Mouse (Mus musculus): ENCODE results near the gene Mgat4a.

Mgat4a gene

DNA sequence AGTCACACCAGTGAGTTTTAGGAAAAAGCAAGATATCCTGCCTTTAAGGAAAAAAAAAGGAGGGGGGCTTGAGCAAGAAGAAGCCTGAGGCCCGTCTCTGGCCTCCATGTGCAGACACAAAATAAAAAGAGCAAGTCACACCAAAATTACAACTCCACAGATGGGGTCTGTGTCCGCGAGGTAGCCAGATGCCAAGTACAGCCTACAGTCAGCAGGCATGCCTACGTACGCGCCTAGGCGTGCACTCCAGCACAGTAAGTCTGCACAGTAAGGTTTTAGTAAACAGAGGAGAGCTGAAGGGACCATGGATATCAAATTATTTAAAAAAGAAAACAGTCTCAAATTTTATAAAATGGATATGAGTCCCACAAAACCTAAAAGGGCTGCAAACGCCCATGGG lies 89.5 kb downstream of the Mgat4a start:
- no peak for DNase-seq

DNA sequence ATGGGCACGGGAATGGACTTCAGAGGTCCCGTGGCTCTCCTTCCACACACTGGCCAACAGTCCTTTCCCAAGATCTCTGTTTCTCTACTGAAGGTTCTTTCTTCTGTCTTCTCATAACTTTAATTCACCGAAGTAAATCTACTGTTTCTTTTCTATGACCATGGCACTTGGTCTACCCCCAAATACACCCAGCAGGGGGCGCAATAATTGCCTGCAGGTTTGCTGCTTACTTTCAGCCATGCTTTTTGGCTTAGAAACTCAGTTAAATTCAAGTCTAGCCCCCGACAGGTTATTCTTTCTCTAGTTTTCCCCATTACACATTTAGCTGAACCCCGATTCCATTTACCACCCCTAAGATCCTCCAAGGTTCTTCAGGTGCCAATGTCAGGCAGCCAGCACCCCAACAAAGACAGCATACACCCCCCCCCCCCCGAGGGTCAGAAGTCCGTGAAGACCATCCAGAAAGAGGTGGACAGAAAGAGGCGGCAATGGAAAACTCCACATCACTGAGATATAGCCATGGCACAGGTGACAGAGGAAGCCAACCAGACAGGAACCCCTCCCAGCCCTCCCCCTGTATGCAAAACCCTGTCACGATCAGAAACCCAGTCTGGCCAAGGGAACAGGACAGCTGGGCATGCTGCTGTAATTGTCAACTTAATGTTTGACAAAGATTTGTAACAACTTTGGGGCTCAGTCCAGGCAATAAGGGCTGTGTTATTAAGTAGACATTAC lies 92.3 kb downstream of the Mgat4a start:
- peak; percentile 35 for DNase-seq

DNA sequence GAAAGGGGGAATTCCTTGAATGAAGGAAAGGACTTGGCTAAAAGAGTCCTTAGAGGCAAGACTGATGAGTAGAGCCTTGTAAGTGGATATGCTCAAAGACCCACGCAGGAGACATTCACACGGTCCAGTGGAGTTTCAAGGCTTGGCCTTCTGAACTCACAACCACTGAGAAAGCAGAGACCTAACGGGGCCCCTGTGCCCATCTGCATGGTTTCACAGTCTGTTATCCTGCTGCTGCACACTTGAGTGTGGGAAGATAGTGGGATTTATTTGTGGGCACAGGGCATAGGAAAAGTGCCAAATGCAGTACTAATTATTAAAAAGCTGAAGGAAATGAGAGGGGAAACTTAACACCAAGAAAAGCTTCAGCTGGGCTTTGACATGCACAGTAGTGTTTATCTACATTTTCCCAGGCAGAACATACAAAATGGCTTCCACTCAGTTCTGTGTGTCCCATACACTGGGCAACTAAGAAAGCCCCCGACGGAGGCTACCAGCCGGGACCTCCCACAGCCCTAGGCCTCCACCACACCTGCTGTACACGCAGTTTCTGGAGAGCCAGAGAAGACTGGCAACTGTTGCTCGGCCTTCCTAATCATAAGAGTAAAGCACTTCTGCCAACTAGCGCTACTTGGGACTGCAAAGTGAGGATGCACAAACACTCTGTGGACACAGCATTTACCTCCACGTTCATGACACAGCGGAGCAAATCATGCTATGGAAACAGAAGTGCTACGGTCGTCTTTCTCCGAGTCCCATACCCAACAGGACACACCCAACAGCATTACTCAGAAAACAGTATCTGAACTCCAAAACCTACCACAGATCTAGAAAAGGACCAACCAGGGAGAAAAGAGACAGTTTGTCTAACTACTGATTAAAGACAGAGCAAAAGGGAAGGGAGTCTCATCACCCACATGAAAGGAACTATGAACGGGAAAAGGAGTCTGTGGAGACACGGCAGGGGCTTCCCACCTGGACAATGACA lies 97.7 kb downstream of the Mgat4a start:
- DNase-seq, result no peak

DNA sequence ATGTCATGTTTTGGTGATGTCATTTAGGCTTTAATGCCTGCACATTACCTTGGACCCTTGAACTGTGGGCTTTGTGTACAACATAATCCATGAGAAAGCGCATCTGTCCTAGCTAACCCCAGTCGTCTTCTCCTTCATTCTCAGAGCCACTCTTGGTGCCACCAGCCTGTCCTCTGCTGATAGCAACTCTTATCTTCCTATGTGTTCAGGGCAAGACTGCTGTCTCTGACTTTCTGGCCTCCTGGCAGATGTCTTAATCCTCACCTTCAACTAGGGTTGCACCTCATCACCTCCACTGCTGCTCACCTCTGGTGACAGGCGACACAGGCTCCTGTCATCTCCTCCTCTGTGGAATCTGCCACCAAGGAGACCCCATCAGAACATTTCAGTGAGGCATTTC lies 104.4 kb downstream of the Mgat4a start:
- DNase-seq, result no peak

DNA sequence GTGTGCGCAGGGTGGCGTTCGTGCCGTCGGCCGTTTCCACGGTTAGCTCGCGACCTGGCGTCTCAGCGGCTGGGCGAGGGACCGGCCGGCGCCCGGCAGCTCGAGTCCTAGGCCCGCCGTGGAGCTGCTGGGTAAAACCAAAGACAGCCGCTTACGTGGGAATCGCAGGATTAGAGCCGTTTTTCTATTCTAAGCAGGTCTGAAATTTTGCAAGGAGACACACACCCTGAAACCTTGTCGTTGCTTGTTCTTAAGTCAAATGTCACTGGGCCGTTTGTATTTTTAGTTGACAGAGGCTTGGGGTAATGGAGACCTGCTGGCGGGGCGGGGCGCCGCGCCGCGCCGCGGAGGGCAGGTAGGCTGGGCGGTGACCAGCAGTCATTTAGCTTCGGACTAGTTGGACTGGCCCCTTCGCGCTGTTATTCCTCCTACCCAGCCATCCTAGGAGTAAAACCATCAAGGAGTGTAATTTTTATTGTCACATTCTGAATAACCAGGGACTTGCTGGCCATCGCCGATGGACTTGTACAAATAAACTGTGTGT lies 110.4 kb downstream of the Mgat4a start:
- DNase-seq, result no peak

DNA sequence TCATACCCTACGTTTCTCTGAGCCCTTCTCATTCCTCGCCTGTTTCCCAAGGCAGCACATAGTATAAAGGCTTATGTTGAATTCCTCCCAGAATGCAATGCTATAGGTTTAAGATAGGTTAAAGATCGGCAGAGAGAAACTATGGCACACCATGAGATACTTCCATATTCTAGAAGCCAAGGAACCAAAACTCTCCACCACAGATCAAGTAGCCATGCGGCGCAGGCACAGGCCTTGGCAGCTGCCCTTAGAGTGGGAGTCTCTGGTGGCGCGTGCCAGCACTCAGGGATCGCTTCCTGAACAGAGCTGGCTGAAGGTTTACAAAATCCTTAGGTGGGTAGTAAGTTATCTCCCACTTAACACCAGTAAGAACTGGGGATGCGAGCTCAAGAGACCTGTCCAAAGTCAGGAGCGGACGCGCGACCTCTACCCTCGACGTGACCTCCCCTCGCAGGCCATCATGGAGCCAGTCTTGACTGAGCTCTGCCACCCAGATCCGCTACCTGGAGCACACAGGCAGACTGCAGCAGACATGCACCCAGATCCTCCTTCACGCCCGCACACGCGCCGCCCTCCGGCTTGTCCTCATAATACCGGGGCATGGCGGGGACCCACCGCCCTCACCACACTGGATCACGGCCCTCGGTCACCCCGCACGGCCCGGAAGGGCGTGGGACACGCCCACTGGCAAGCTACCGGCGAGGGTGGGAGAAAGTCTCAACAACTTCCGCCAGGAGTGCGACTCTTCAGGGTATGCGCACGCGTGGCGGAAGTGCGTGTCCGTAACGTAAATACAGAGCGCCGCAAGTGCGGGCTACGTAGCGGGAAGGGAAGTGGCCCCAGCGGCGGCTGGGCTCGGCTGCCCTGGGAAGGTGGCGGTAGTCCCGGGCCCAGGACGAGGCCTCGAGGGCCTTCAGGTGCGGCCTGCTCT lies 111.2 kb downstream of the Mgat4a start, which contains the start of the genes Coa5 and Unc50:
Gene Coa5, minus strand, starts transcription at position 738 of the 931 bp plus-strand sequence.
Gene Unc50, plus strand, starts transcription at position 774 of the 931 bp plus-strand sequence.
- DNase-seq, result peak; percentile 98

DNA sequence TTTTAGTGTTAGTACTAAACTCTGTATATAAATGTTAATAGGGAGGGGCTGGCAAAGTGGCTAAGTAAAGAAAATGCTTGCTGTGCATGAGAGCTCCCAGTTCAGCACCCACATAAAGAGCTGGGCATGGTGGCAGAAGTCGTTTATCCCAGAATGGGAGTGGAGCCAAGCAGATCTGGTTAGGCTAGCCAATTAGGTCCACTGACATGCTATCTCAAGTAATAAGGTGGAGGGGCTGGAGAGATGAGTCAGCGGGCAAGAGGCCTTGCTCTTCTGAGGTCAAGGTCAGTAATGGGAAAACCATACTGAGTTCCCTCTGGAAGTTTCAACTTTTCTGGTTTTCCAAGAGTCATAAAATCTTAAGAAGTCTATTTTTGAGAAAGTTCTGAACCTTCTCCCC lies 111.9 kb downstream of the Mgat4a start:
- no peak for DNase-seq

DNA sequence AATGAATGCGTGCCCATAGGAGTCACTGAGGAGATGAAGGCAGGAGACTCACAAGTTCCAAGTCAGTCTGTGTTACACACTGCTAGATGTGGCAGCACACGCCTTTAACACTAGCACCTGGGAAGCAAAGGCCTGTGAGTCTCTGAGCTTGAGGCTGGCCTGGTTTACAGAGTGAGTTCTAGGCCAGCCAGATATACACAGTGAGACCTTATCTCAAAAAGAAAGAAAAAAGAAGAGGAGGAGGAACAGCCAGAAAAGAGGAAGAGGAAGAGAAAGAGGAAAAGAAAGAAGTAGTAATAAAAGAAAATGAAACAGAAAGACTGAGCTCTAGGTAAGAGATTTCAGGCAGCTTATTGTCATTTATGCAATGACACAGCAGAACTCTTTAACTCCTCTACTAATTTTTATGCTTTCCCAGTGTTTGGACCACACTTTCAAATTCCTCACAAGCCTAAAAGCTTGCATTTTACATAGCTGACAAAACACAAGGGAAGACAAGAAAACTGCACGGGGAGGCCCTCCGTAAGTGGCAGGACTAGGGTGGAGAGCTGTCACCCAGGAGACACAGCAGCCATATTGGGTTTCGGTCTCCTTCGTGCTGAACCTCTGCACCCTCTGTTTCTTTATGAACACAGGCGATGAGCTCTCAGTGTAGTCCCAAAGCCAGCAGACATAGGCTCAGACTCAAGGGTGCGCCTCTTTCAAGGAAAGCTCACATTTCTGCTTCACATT lies 113.5 kb downstream of the Mgat4a start:
- DNase-seq, result no peak

DNA sequence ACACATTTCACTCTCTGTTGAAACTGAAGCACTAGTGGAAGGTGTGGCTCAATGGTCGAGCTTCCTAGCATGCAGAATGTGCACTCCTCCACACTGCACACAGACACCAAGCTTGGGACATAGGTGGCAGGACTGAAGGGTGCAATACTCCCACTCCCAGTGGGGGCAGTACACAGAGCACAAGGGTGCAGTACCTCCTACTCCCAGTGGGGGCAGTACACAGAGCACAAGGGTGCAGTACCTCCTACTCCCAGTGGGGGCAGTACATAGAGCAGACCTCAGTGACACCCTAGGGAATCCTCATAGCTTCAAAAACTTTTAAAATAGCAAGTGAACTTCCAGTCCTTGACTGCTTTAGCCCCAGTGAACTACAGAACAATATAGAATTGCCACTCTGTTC lies 121.4 kb downstream of the Mgat4a start:
- peak; percentile 16 for DNase-seq

DNA sequence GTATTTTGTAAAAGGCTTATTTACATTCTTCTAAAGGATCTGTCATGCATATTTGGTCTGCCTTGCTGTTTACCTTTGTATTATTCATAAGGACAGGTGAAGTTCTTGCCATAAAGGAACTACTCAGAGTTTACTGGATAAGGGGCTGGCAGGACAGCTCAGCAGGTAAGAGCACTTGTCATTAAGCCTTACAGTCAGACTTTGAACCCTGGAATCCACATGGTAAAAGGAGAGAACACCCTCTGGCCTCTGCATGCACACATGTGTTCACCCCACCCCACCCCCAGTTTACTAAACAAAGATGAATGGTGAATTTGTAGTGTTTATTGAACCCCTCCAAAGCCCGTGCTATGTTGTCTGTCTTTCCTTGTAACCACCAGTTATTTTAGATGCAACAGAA lies 125.4 kb downstream of the Mgat4a start:
- DNase-seq, result no peak

DNA sequence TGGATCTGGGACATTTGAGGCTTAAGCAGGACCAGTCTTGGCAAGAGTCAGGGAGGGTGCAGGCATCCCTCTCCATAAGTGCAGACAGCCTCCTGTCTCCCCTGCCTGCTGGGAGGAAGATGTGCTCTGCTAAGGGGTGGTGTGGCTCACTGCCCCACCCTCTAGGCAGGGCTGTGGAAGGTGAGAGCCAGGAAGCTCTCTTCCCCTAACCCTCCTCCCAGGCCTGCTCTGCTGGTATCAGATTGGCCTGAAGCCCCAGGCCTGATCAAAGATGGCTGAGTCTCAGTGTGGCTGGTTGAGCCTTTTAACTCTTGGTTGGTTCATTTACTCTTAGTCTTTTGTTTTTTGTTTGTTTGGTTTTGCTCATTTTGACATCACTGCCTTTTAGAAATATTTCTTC lies 131.2 kb downstream of the Mgat4a start:
- no peak for DNase-seq

DNA sequence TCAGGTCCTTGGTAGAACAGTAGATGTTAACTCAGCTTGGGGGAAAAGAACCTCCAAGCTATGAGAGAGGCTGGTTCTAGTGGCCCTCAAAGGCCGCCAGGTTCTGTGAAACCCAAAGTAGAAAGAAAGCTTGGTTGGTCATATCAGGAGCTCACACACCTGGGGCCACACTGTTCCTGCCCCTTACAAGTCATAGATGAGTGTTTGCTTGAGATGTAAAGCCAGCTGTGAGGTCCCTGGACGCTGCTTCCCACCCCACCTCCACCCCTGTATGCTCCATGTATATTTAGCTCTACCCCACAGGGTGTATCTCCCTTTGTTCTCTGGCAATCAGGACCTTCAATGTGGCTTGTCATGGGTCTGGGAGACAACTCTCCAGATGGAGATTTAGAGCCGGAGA lies 132.1 kb downstream of the Mgat4a start:
- DNase-seq, result no peak

DNA sequence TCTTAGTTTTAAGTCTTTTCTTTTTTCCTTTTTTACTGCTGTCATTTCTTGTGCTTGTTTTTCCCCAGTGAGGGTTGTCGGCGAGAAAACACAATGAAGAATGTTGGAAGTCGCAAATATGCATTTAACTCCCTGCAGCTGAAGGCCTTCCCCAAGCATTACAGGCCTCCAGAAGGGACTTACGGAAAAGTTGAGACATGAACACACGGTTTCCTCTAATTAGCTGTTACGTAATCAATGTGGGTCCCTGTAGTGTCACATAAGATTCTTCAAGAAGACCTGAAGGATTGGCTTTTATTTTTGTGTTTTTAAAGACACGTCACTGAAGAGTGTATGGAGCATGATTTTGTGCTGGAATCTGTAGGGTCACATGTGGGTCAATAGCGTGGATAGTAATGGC lies 132.8 kb downstream of the Mgat4a start:
- DNase-seq, result no peak

DNA sequence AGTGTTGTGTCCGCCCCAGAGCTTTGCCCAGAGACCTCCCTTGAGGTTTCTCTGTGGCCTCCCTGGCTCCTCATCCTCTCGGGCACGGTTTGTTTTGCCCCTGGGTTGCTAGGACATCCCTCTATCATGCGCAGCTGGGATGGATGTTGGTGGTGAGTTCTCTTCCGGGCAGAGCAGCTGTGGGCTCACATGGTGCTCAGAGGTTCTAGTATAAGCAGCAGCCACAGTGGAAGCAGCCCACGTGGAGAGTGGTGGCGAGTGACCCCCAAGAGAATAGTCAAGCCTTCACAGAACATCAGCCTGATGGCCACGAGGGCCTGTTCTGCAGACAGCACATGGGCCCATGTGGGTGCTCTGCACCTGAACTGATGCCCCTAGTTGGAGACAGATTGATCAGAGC lies 133.6 kb downstream of the Mgat4a start:
- DNase-seq, result no peak

DNA sequence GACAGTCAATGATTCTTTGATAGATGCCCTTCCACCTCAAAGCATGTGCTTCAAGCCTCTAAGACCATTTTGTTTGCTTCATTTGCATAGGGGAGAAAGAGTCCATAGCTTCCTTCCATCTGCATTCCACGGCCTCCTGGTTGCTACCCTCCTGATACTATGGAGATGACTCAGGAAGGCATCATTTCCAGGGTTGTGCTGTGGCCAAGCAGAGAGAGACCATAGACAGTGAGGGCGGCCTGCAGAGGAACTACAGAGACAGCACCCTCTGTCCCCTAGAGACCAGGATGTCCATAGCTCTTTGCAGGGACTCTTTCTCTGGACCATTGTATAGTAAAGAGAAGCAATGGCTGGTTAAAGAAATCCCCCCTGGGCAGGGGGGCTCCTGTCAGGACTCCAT lies 135.7 kb downstream of the Mgat4a start:
- no peak for DNase-seq

DNA sequence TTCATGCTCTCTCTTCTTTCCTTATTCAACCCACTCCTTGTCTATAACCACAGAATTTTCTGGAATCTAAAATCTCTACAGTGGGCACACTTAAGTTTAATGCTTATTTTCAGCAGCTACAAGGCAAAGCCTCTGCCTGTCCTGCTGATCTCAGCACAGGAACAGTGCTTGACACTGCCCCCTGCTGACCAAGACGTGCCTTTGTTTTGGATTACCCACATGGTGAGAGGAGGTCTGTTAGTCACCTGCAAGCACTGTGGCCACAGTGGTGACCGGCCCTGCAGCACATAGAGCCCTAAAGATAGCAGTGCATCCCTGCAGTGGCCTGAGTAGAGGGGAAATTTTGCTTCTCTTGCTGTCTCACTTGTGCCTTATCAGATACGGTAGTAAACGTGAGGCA lies 139.1 kb downstream of the Mgat4a start:
- peak; percentile 63 for DNase-seq

DNA sequence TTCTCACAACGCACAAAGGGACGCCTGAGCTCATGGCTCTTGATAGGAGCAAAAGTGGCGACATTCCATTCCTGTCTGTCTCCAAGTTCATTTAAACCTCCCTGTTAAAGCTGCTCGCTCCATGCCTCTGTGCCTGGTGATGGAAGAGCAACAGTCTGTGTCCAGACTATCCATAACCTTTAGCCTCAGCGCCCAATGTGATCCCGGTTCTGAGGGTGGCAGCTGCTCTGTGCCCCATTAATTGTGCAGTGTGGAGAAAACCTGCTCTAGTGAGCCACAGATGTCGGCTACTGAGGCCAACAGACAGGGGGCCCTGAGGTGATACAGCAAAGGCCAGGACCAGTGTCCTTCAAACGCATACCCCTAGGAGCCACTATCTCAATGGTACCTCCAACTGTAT lies 141.1 kb downstream of the Mgat4a start:
- DNase-seq, result no peak

DNA sequence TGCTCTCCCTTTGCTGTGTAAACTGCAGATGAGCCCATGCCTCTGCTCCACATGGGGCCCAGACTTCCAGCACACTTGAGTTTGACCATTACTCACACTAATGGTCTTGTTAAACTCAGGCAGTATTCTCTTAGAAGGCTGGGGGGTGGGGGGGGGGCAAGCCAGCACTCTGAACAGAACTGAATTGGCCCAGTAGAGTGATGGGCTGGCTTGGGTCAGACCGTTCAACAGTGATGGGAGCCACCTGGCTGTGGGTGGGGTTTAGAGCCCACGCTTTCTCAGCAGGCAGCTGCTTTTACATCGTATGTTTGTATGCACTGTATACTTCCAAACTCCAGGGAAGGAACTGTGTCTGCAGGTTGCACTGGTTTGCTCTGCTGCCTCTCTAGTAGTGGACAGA lies 141.9 kb downstream of the Mgat4a start:
- no peak for DNase-seq

DNA sequence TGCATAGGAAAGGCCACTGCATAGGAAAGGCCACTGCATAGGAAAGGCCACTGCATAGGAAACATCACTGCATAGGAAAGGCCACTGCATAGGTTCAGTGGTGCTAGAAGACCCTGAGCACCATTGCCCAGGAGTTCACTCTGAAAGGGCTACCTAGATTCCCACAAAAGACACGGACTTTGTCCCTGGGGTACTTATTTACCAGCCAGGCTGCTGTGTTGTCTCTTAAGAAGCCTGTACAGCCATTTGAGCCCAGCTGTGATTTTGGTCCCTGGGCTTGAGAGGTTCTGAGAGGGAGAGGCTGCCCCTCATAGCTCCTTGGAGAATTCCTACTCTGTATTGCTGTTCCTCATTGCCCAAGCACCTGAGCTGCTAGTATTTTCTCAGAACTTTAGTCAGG lies 144.3 kb downstream of the Mgat4a start:
- no peak for DNase-seq

DNA sequence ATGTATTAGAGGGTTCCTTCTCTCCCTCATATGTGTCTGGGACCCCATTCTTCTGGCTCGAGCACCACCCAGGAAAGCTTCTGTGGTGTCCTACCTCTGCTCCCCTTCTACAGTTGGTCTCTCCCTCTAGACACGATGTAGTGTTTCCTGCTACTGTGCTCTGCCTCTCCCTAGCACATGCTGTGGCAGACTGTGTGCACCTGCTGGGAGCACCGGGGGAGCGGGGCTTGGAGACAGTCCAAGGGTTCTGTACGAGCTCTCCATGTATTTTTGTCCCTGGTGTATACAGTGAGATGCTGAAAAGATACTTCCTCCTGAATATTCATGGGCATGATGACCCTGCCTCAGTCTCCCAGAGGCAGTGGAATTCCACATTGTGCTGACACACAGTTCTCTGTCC lies 147.6 kb downstream of the Mgat4a start:
- no peak for DNase-seq

Measured in embryo, embryonic 11 days (tissue).